9 mouse cellular contexts compared by ENCODE assay signal in the genomic region with DNA sequence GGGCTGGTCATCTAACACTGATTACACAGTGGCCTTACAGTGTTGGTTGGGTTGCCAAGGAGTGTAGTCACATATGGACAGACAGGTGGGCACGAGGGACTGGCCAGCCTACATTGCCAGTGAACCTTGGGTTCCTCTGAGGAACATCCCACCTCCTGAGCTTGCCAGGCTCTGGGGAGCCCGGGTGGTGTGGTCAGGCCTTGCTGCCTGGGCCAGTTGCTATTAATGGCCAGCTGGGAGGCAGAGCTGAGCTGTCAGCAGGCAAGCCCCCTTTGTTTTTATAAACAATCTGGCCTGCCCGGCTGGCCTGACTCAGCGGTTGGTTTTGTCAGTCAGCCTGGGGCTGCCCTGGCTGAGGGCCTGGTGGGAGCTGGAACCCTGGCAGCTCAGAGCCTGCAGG. TPM values are rescaled to one million over a fixed set of nuclear protein-coding genes. Genes with fewer than 3 reads are reported as not detected.
DNase-seq lines count a peak whose midpoint lies in the region; ATAC-seq and TF ChIP-seq lines count a peak whose summit lies in the region.
"Had no signal": no experiment of that assay in that cellular context is flagged by ENCODE, and none has a peak within 500 bp of the region (broad histone marks: within the 10 kb centered on the region; RNA-seq: fewer than 3 reads in every experiment).

No protein-coding gene starts in this region.

- H3K9me3 ChIP-seq in forebrain, embryonic 10.5 days: no peaks in the 10 kb centered on the region
- H3K9me3 ChIP-seq in intestine, postnatal 0 days (ENCODE audit: control insufficient read depth): no peaks in the 10 kb centered on the region
- no peaks in the 10 kb centered on the region for H3K9me3 ChIP-seq in stomach, embryonic 15.5 days

- peaks cover 69% of the 10 kb centered on the region for H3K36me3 ChIP-seq in forebrain, embryonic 10.5 days (replicated peaks)
- peaks cover 20% of the 10 kb centered on the region; the same call in 1 of the 2 replicates for H3K36me3 ChIP-seq in intestine, postnatal 0 days (ENCODE audit: control insufficient read depth, insufficient read depth)
- 0 out of 2 replicates have a peak, but pooled peaks cover 10% of the 10 kb centered on the region for H3K36me3 ChIP-seq in stomach, embryonic 15.5 days

- H3K4me1 ChIP-seq in forebrain, embryonic 10.5 days: peaks cover 79% of the 10 kb centered on the region
- H3K4me1 ChIP-seq in intestine, postnatal 0 days (replicated peaks; ENCODE audit: control insufficient read depth, insufficient read depth, low read length): peaks cover 20% of the 10 kb centered on the region
- H3K4me1 ChIP-seq in stomach, embryonic 15.5 days: peaks cover 61% of the 10 kb centered on the region

- H3K27ac ChIP-seq in forebrain, embryonic 10.5 days: no peak overlapping the region
- no peak overlapping the region; the same call in 1 of the 2 replicates for H3K27ac ChIP-seq in intestine, postnatal 0 days (ENCODE audit: low read depth, low read length)
- peak overlapping the region; percentile 77; the same call in 1 of the 2 replicates for H3K27ac ChIP-seq in stomach, embryonic 15.5 days

- ATAC-seq in intestine, postnatal 0 days: no peak
- no peak for ATAC-seq in stomach, embryonic 15.5 days (ENCODE audit: insufficient read depth, low FRiP score, low read depth)

- H3K9ac ChIP-seq in intestine, postnatal 0 days (ENCODE audit: low read depth, low read length): no peak overlapping the region
- H3K9ac ChIP-seq in stomach, embryonic 15.5 days: no peak overlapping the region

- peaks cover 16% of the 10 kb centered on the region for H3K27me3 ChIP-seq in forebrain, embryonic 10.5 days (ENCODE audit: poor library complexity, severe bottlenecking)
- no peaks in the 10 kb centered on the region for H3K27me3 ChIP-seq in intestine, postnatal 0 days (replicated peaks; ENCODE audit: control insufficient read depth, insufficient read depth, low read length)
- peaks cover 4% of the 10 kb centered on the region; the same call in 1 of the 2 replicates for H3K27me3 ChIP-seq in stomach, embryonic 15.5 days (replicated peaks)

- 42% methylated on average over 4 of the region's 4 CpGs for WGBS in forebrain, embryonic 10.5 days
- 48% methylated on average over 4 of the region's 4 CpGs for WGBS in intestine, postnatal 0 days
- WGBS in stomach, embryonic 15.5 days: 30% methylated on average over 4 of the region's 4 CpGs

- TF ChIP-seq CTCF in intestine, postnatal 0 days (IDR thresholded peaks at IDR 0.05; ENCODE audit: low read depth): no peak

- H3K4me3 ChIP-seq in forebrain, embryonic 10.5 days: peak overlapping the region; percentile 69; the same call in 1 of the 2 replicates
- H3K4me3 ChIP-seq in intestine, postnatal 0 days (ENCODE audit: low read depth, low read length): no peak overlapping the region
- H3K4me3 ChIP-seq in stomach, embryonic 15.5 days (replicated peaks): no peak overlapping the region

- H3K4me2 ChIP-seq in intestine, postnatal 0 days (replicated peaks; ENCODE audit: low read depth): peak overlapping the region; percentile 96
- H3K4me2 ChIP-seq in stomach, embryonic 15.5 days: peak overlapping the region; percentile 86

- DNase-seq in layer of hippocampus, postnatal 10 days (ENCODE audit: low spot score in 2 of 2): peak; percentile 28 to 47
- DNase-seq in layer of hippocampus, adult 8-10 months (ENCODE audit: low spot score in 2 of 2): no peak
- DNase-seq in brain, adult 2 months (ENCODE audit: low read depth, low spot score): peak; percentile 63
- DNase-seq in forebrain, embryonic 10.5 days (ENCODE audit: extremely low spot score, low spot score): no peak
- no peak for DNase-seq in left cerebral cortex, adult 18-20 months (ENCODE audit: low spot score in 2 of 2)
- no peak for DNase-seq in testis, postnatal 14 days (ENCODE audit: low spot score)

RNA-seq across cellular contexts. Expression of gene Rbm38, which starts 4.6 kb away (rescaled TPM):
- total RNA-seq in layer of hippocampus, postnatal 10 days (2021): 1 to 10 TPM; 4.4 to 6.3 TPM
- 1 to 10 TPM; 3.1 to 6.3 (median 4.6) TPM for total RNA-seq in layer of hippocampus, adult 8-10 months (2022)
- polyA plus RNA-seq in forebrain, embryonic 10.5 days (2016; fragmentation: Nextera tagmentation; extraction: Ambion mirVana): 119 and 123 TPM in 2 replicates
- polyA plus RNA-seq in intestine, postnatal 0 days (2015; fragmentation: Nextera tagmentation; extraction: Ambion mirVana): 39.0 and 39.8 TPM in 2 replicates
- polyA plus RNA-seq in stomach, embryonic 15.5 days (2015; fragmentation: Nextera tagmentation; extraction: Ambion mirVana): 43.6 and 56.6 TPM in 2 replicates
- total RNA-seq in left cerebral cortex, adult 18-20 months (2021): 1 to 10 TPM; 3.4 to 3.9 TPM

RNA-seq across cellular contexts. Expression of gene Rae1, which starts 25.0 kb away (rescaled TPM):
- 10 to 100 TPM; 75.3 to 83.2 TPM for total RNA-seq in layer of hippocampus, postnatal 10 days (2021)
- 10 to 100 TPM; 77.5 to 82.0 (median 79.3) TPM for total RNA-seq in layer of hippocampus, adult 8-10 months (2022)
- polyA plus RNA-seq in forebrain, embryonic 10.5 days (2016; fragmentation: Nextera tagmentation; extraction: Ambion mirVana): 168 TPM in 2 replicates
- polyA plus RNA-seq in intestine, postnatal 0 days (2015; fragmentation: Nextera tagmentation; extraction: Ambion mirVana): 62.8 and 63.5 TPM in 2 replicates
- 110 and 118 TPM in 2 replicates for polyA plus RNA-seq in stomach, embryonic 15.5 days (2015; fragmentation: Nextera tagmentation; extraction: Ambion mirVana)
- total RNA-seq in left cerebral cortex, adult 18-20 months (2021): 10 to 100 TPM; 55.2 to 61.0 TPM

RNA-seq across cellular contexts. Expression of gene Spo11, which starts 47.4 kb away (rescaled TPM):
- total RNA-seq in layer of hippocampus, postnatal 10 days (2021): under 1 TPM; 0.09 to 0.80 TPM
- under 1 TPM in 3 of 4 experiments, not detected in 1; 0.14 to 0.56 (median 0.14) TPM for total RNA-seq in layer of hippocampus, adult 8-10 months (2022)
- polyA plus RNA-seq in forebrain, embryonic 10.5 days (2016; fragmentation: Nextera tagmentation; extraction: Ambion mirVana): 0.42 and 0.73 TPM in 2 replicates
- polyA plus RNA-seq in intestine, postnatal 0 days (2015; fragmentation: Nextera tagmentation; extraction: Ambion mirVana): 0.04 TPM in 1 of 2 replicates, not detected in the other
- polyA plus RNA-seq in stomach, embryonic 15.5 days (2015; fragmentation: Nextera tagmentation; extraction: Ambion mirVana): 0.06 and 0.31 TPM in 2 replicates
- under 1 TPM; 0.23 to 0.28 TPM for total RNA-seq in left cerebral cortex, adult 18-20 months (2021)
- polyA plus RNA-seq: intestine, embryonic 14.5 days had no signal

Comparison
In these comparisons a context has a peak if more than half of its experiments do, and no peak if none do; other contexts are left out.
1. DNase-seq: peak in layer of hippocampus, postnatal 10 days (2 of 2) and brain, adult 2 months (single experiment); none in layer of hippocampus, adult 8-10 months (0 of 2), forebrain, embryonic 10.5 days (single experiment), left cerebral cortex, adult 18-20 months (0 of 2) and testis, postnatal 14 days (single experiment).